Mouse (Mus musculus): ENCODE measurements around the gene Syndig1.
A peak's percentile ranks its signal among the peaks of the same experiment; 100 is the strongest.

Gene Syndig1

GRCm38 (mm10) chr2:149873346-149873745 is 44.3 kb downstream of the Syndig1 start:
- DNase-seq (ENCODE audit: low spot score in 2 of 2) = peak; percentile 89 to 90

- peak; percentile 37 to 46 for DNase-seq (ENCODE audit: low spot score in 2 of 2)
Observed at GRCm38 (mm10) chr2:149877954-149878353, 48.9 kb downstream of the Syndig1 start.

GRCm38 (mm10) chr2:149887634-149888033 is 58.6 kb downstream of the Syndig1 start:
- DNase-seq (ENCODE audit: low spot score in 2 of 2) = no peak

GRCm38 (mm10) chr2:149891647-149892046 is 62.6 kb downstream of the Syndig1 start:
- no peak for DNase-seq (ENCODE audit: low spot score in 2 of 2)

- no peak for DNase-seq (ENCODE audit: low spot score in 2 of 2)
Observed at GRCm38 (mm10) chr2:149896337-149896736, 67.3 kb downstream of the Syndig1 start.

- DNase-seq (ENCODE audit: low spot score in 2 of 2) = no peak
Observed at GRCm38 (mm10) chr2:149899615-149900014, 70.6 kb downstream of the Syndig1 start.

- DNase-seq (ENCODE audit: low spot score in 2 of 2) = no peak
Observed at GRCm38 (mm10) chr2:149900606-149901005, 71.6 kb downstream of the Syndig1 start.

- DNase-seq (ENCODE audit: low spot score in 2 of 2) = no peak
Observed at GRCm38 (mm10) chr2:149904405-149904804, 75.4 kb downstream of the Syndig1 start.

GRCm38 (mm10) chr2:149906694-149907093 is 77.7 kb downstream of the Syndig1 start:
- no peak for DNase-seq (ENCODE audit: low spot score in 2 of 2)

GRCm38 (mm10) chr2:149917162-149917561 is 88.2 kb downstream of the Syndig1 start:
- peak; percentile 18 to 28 for DNase-seq (ENCODE audit: low spot score in 2 of 2)

GRCm38 (mm10) chr2:149923561-149923960 is 94.5 kb downstream of the Syndig1 start:
- DNase-seq (ENCODE audit: low spot score in 2 of 2) = peak in 1 of 2 experiments; percentile 16

GRCm38 (mm10) chr2:149925911-149926310 is 96.9 kb downstream of the Syndig1 start:
- no peak for DNase-seq (ENCODE audit: low spot score in 2 of 2)

- DNase-seq (ENCODE audit: low spot score in 2 of 2) = no peak
Observed at GRCm38 (mm10) chr2:149927001-149927400, 98.0 kb downstream of the Syndig1 start.

GRCm38 (mm10) chr2:149927481-149927880 is 98.5 kb downstream of the Syndig1 start:
- no peak for DNase-seq (ENCODE audit: low spot score in 2 of 2)

- peak in 1 of 2 experiments; percentile 21 for DNase-seq (ENCODE audit: low spot score in 2 of 2)
Observed at GRCm38 (mm10) chr2:149929986-149930385, 101.0 kb downstream of the Syndig1 start.

GRCm38 (mm10) chr2:149931111-149931510 is 102.1 kb downstream of the Syndig1 start:
- DNase-seq (ENCODE audit: low spot score in 2 of 2) = no peak

GRCm38 (mm10) chr2:149932095-149932494 is 103.1 kb downstream of the Syndig1 start:
- DNase-seq (ENCODE audit: low spot score in 2 of 2) = no peak

- no peak for DNase-seq (ENCODE audit: low spot score in 2 of 2)
Observed at GRCm38 (mm10) chr2:149933247-149933898, 104.4 kb downstream of the Syndig1 start.

- no peak for DNase-seq (ENCODE audit: low spot score in 2 of 2)
Observed at GRCm38 (mm10) chr2:149934139-149934538, 105.1 kb downstream of the Syndig1 start.

- DNase-seq (ENCODE audit: low spot score in 2 of 2) = no peak
Observed at GRCm38 (mm10) chr2:149938829-149939228, 109.8 kb downstream of the Syndig1 start.

GRCm38 (mm10) chr2:149939586-149939985 is 110.6 kb downstream of the Syndig1 start:
- no peak for DNase-seq (ENCODE audit: low spot score in 2 of 2)

GRCm38 (mm10) chr2:149950641-149951040 is 121.6 kb downstream of the Syndig1 start:
- peak in 1 of 2 experiments; percentile 20 for DNase-seq (ENCODE audit: low spot score in 2 of 2)

- DNase-seq (ENCODE audit: low spot score in 2 of 2) = no peak
Observed at GRCm38 (mm10) chr2:149971014-149971413, 142.0 kb downstream of the Syndig1 start.

- peak; percentile 63 to 68 for DNase-seq (ENCODE audit: low spot score in 2 of 2)
Observed at GRCm38 (mm10) chr2:149973583-149973982, 144.6 kb downstream of the Syndig1 start.
